Mouse (Mus musculus) skeletal muscle tissue, postnatal 0 days (tissue): ENCODE measurements around the gene Tox3. TPM values are rescaled to one million over a fixed set of nuclear protein-coding genes. Genes with fewer than 3 reads are reported as not detected.

ENCODE experiments used
- polyA plus RNA-seq: library from polyadenylated mRNA; unstranded; fragments of >200 nt; fragmentation: Nextera tagmentation; extraction: Ambion mirVana; gene quantifications from 2 replicates; pipeline ENCODE4 v1.2.1, GENCODE M21; 2015

Tox3 gene
- 1.2 and 1.3 TPM in 2 replicates for polyA plus RNA-seq

DNA sequence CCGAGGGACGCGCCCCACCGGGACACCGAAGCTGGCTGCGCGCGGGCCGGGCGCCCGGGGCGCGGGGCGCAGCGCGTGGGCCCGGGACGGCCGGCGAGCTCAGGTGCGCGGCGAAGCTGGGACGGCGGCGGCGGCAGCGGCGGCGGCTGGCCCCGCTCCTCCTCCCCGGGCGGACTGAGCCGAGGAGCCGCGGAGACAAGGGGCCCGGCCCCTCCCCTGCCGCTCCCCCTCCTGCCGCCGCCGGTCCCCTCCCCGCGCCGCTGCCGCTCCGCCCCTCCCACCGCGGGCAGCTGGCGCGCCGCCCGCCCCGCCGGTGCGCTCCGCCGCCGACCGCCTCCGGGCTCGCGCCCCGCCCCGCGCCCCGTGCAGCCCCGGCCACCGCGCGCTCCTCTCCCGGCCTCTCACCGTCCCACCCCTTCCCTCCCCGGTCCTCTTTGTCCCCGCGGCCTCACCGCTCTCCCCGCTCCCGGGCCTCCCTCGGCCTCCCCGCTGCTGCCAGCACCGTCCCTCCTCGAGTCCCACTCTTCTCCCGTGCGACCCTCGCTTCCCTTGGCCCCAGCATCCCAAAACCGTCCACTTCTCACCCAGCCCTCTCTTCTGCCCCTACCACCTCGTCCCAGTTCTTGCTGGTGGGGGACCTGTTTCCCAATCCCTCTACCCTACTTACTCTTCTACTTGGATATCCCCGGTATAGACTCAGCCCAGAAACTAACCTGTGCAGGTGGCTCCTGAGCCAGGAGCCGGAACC, at the start of gene Tox3:
Gene Tox3, minus strand, starts transcription at position 166 of the 748 bp plus-strand sequence.

